Mouse (Mus musculus): ENCODE measurements around the gene Sox1.

Sox1 gene

GRCm38 (mm10) chr8:12427886-12428799 lies 33.0 kb downstream of the Sox1 start:
- DNase-seq: no peak

DNA sequence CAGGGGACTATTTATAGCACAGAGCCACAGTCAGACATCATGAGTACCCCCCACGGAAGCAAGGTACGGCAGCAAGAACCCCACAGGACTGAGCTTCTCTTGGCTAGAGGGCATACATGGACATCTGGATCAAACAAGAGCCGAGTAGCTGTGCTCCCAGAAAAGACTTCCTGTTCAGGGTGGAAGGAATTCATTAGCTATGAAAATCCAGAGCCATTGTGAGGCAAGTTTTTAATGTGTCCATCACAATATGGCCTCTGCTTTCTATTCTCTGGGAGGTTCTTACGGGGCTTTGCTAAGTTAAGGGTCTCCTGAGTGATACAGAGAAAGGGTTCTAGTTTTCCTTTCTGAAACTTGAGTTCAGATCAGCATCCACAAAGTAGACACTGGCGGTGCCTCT lies 33.8 kb downstream of the Sox1 start:
- DNase-seq: no peak

- no peak for DNase-seq
Observed at GRCm38 (mm10) chr8:12429601-12430172, 34.6 kb downstream of the Sox1 start.

DNA sequence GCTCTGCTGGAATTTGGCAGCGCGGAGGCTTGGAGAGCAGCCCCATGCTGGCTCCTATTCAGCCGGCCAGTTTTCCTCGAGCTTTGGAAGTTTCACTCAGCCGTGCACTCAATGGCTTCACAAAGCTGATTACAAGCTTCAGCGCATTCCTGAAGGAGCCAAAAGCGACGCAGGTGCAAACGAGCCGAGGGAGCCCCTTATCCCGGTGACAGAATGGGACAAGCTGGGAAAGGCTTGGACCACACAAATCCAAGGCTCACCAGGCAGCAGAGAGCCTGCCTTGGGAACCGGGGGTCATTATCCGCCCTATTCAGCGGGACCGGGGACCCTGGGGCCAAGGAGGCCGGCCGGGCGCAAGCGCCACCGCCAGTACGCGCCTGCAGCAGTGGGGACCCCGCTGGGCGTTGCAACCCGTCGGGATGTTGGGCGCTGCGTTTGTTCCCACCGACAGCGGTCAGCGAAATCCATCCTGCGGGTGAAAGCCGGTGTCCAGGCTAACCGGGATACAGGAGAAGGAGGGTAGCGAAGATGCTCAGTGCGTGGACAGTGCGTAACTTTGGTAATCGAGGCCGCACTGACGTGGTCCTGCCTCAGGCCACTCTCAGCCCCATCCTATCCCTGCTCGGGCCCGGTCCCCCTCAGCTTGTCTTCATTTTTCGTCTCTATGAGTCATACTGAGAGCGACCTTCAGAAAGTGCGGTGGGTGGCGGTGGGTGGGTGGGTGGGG lies 35.2 kb downstream of the Sox1 start:
- peak; percentile 42 for DNase-seq

- DNase-seq: no peak
Observed at GRCm38 (mm10) chr8:12430900-12431737, 36.0 kb downstream of the Sox1 start.

GRCm38 (mm10) chr8:12431738-12432055 lies 36.6 kb downstream of the Sox1 start:
- DNase-seq: no peak

GRCm38 (mm10) chr8:12432546-12432945 lies 37.5 kb downstream of the Sox1 start:
- DNase-seq: no peak

GRCm38 (mm10) chr8:12434771-12435170 lies 39.7 kb downstream of the Sox1 start:
- no peak for DNase-seq

- no peak for DNase-seq
Observed at GRCm38 (mm10) chr8:12438021-12438420, 42.9 kb downstream of the Sox1 start.

DNA sequence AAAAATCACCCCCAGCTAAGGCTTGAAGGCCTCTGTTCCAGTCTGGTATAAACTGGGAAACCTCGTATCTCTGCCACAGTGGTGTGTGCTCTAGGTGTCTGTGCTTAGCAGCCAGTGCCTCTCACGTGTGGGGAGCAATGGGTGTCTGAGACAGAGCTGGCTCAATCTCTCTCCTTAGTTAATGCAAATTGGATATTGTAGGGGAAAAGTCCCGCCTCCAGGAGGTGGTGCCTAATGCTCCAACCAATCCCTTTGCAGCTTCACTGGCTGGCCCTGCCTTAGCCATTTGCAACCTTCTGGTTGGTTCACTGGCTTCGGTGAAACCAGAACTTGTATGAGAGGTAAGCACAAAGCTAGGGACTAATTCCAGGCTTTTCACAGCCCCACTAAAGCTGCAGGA lies 43.9 kb downstream of the Sox1 start:
- no peak for DNase-seq

GRCm38 (mm10) chr8:12439846-12440245 lies 44.8 kb downstream of the Sox1 start:
- DNase-seq: no peak

GRCm38 (mm10) chr8:12440997-12441396 lies 45.9 kb downstream of the Sox1 start:
- no peak for DNase-seq

- no peak for DNase-seq
Observed at GRCm38 (mm10) chr8:12445258-12445657, 50.2 kb downstream of the Sox1 start.

DNA sequence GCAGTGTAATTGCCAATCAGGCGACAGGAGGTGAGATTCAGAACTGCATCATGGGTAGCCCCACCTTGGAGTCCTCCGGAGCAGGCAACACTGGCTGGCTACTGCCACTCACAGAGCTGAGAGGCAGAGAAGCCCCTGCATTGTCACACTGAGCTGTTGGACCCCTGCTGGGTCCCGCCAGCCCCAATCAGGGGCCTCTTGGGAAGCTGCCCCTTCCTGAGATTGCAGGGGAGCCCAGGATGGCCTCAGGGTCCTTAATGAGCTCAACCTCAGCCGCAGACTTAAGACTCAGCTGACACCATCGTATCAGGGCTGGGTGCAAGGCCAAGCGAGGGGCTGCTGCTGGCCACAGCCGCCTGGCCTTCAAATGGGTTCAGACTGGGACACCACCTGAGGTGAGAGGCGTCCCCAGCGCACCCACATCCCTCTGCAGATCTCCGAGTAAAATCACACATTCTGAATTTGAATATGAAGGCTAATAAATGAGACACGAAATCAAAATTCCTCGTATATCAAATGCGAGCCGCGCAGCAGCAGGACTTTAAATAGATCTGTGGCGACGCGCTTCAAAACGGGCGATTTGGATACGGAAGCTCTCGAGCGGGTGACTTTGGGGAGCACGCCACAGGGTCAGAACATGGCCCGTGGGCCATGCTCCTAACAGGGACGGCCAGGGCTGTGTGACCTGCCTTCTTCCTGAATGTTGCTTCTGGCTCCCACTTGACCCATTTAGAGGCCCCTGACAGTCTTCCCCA lies 51.0 kb downstream of the Sox1 start:
- no peak for DNase-seq

Data from right cerebral cortex, postnatal 25 days (tissue).